Mouse (Mus musculus): ENCODE data around the gene Cdc25a. TPM values are rescaled to one million over a fixed set of nuclear protein-coding genes. Genes with fewer than 3 reads are reported as not detected.

Gene Cdc25a
- total RNA-seq (2023), result 10 to 100 TPM; 28.5 to 29.9 TPM

DNA sequence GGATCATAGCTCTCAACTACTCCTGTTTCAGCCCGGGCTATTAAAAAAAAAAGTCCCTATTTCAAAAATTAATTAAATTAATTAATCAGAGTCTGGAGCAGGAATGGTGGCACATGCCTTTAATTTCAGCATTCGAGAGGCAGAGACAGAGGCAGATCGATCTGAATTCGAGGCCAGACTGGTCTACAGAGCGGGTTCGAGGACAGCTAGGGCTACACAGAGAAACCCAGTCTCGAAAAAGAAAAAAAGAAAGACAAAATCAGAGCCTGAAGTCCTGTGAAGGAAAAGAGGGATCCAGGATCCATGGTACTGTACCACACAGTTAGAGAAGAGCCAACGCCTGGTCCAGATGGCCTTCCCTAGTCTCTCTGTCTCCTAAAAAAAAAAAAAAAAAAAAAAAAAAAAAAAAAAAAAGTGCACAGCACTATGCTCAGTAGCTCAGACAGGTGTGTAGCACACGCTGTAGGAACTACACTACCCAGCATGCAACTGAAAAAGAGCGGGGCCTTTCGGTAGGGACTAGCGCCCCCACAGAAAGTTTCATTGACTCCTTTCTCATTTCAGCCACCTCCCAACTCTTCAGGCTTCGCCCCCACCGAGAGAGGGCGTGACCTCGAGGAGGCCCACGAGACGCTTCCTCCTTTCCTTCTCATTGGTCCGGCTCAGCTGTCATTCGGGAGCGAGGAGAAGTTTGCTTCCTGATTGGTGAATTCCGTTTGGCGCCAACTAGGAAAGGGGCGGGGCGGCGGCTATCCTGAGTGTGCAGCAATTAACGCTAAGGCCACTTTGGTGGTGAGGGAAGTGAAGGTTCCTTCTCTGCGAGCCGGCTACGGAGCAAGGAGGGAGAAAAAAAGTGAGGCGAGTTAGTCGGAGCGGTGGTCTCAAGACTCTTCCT, at the start of gene Cdc25a:
Gene Cdc25a (plus strand): TSS at position 783 of the 895 bp plus-strand sequence.

DNA sequence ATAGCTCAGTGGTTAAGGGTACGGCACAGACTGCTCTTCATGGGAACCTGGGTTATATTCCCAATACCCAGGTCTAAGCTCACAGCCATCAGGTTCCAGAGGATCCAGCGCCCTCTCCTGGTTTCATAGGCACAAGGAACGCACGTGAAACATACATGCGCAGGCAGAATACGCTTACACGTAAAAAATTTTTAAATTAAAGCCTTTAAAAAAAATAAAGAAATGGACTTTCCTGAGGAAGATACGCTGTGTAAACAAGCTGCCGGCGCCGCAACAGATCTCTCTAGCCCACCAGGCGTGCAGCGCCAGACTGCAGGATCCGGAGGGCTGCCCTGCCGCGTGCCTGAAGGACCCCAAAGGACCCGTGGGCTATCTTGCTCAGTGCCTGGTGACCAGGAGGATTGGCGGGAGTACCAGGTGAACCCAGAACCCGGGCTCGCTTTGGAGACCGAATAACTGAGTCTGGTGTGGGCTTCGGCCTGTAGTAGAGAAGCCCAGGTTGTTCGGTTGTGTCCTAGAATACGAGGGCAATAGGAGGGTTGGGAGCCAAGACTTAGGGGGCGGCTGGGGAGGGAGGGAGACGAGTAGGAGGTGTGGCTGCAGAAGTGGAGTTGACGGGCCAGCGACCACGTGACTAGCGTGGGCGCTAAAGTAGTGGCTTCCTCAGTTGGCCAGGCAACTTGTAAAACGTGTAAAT, 42.8 kb upstream of the Cdc25a start, which contains the start of gene Nme6:
Gene Nme6 (plus strand): TSS at position 359 of the 697 bp plus-strand sequence.

DNA sequence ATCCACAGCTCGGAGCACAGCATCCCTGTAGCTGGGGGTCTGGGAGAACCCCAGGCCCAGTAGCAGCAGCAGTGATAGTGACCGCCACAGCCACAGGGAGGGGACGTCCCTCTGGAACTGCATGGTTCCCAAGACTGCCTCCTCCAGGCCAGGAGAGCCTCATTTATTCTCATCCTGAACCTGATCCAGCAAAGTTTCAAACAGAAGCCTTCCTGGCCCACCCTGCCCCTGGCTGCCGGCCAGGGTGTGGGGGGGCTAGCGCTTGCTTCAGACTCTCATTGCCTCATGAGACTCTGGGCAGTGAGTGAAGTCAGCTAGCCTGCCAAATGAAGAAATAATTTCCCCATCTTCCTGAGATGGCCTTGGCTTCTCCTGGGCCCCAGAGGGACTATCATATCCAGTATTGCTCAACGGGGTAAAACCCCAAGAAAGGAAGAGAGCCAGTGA, 26.0 kb upstream of the Cdc25a start, which contains the start of gene Camp:
Gene Camp (minus strand): TSS at position 306 of the 447 bp plus-strand sequence.

DNA sequence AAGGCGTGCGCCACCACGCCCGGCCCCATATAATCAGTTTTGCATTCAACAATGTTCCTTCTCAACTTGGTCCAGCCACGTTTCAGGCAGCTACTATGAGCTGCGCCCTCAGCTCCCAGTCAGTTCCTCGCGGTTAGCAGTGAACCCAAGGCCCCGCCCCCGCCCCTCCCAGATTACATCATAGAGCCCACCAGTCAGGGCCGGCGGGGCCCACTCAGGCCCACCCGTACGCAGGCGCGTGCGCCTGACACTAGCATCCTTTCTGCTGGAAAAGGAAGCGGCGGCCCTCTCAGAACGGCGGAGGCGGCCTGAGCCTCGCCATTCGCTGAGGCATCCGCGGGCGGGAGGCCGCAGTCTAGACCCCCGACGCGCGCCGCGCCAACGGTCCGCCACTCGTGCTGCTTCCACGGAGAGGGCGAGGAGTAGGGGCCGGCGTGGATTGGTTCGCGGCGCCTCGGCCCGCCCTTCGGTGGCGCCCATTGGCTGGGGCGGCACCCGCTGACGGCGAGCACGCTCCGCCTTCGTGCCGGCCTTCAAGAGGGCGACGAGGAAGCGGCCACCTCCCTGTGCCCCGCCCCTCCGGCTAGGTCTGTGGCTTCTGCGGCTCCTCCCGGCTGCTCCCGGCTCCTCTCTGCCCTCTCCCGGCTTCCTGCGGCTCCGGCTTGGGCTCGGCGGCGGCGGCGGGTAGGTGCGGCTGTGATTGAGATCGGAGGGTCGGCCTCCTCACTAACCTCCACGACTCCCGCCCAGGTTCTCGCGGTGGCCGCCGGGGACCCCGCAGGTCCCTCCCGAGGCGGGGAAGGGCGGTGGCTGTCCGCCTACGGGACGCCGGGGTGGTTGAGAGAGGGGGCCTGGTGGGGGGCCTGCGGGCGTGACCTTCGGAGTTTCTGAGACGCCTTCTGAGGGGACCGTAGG, 56.1 kb downstream of the Cdc25a start, which contains the start of gene Map4:
Gene Map4 (plus strand): TSS at position 204 of the 915 bp plus-strand sequence.

Other genes with a start within 250 kb of the Cdc25a start
- not detected for gene Fbxw24, start 249.5 kb upstream of the Cdc25a start, total RNA-seq (2023)
- gene Fbxw25, start 210.9 kb upstream of the Cdc25a start, total RNA-seq (2023), result not detected
- gene Fbxw18, start 172.9 kb upstream of the Cdc25a start, total RNA-seq (2023), result not detected
- gene Fbxw26, start 129.5 kb upstream of the Cdc25a start, total RNA-seq (2023), result not detected
- not detected for gene Fbxw27, start 84.9 kb upstream of the Cdc25a start, total RNA-seq (2023)
- gene Spink8, start 63.3 kb upstream of the Cdc25a start, total RNA-seq (2023), result not detected
- gene Nme6, start 42.8 kb upstream of the Cdc25a start, total RNA-seq (2023), result 10 to 100 TPM in 1 of 2 experiments, 1 to 10 TPM in 1; 9.0 to 10.8 TPM
- gene Camp, start 26.0 kb upstream of the Cdc25a start, total RNA-seq (2023), result 1,000 to 10,000 TPM; 5,488 to 6,851 TPM
- 10 to 100 TPM; 88.8 to 93.6 TPM for gene Map4, start 55.9 kb downstream of the Cdc25a start, total RNA-seq (2023)
- gene Smarcc1, start 242.1 kb downstream of the Cdc25a start, total RNA-seq (2023), result 10 to 100 TPM; 31.2 to 37.5 TPM
- 10 to 100 TPM; 27.7 to 34.9 TPM for gene Dhx30, start 242.3 kb downstream of the Cdc25a start, total RNA-seq (2023)